Mouse (Mus musculus) gastrocnemius, adult 8-10 months (tissue): ENCODE measurements at regions not wholly inside any gene's neighbourhood (a gene's known extent, or its start where the extent isn't known, plus 50 kb on each side); places are given as distances from the start of the nearest gene placed in this dataset.
"Not testable (repeated sequence)": the region's sequence is repeated elsewhere in the genome, so short reads cannot be mapped to it uniquely, and the experiment has no call there.

Experiments
- DNase-seq, 2 experiments: peaks; one replicate each; pipeline ENCODE4 v3.0.0; 2022; ENCODE audit warnings: low spot score in 2 of 2

DNA sequence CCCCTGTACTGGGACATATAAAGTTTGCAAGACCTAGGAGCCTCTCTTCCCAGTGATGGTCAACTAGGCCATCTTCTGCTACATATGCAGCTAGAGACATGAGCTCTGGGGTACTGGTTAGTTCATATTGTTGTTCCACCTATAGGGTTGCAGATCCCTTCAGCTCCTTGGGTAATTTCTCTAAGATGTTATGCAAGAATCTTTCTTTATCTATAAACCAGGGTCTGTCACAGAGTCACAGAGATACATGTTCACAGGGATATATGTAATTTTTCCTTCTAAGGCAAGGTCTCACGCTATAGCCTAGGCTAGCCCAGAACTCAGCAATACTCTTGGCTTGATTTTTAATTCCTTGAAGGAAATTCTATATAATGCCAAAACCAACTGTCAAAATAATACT, 56.9 kb downstream of the Zfp36l1 start:
- DNase-seq, result not testable (repeated sequence)

DNA sequence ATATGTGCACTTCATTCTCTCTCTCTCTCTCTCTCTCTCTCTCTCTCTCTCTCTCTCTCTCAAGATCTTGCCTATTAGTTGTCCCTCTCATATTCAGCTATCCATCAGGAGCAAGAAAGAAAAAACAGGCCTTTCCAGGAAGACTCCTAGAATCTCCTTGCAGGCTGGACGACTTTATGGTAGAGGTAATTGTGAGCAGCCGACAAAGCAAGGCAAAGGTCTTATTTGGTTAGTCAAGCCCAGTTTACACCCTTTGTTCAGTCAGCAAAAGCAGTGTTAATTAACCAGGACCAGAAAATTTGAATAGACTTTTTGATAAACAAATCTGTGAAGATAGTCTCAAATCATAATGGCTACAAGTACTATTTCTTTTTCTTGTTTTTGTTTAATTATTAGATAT, 57.4 kb downstream of the Zfp36l1 start:
- DNase-seq, result no peak

DNA sequence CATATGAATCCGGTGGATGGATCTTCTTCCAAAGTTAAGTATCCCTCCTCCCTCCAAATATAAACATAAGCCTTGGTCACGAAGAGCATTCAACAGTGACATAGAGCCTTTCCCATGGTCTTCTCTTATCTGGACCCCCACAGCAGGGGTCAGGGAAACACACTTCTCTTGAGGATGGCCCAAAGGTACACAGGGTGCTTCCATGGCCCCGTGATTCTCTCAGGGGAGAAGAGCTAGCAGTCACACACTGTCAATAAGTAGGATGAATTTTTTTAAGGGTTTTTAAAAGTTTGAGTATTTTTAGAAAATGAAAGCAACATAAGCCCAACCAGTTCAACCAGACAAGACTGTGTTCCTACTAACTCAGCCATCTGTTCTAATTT, 58.2 kb downstream of the Zfp36l1 start:
- DNase-seq, result no peak

DNA sequence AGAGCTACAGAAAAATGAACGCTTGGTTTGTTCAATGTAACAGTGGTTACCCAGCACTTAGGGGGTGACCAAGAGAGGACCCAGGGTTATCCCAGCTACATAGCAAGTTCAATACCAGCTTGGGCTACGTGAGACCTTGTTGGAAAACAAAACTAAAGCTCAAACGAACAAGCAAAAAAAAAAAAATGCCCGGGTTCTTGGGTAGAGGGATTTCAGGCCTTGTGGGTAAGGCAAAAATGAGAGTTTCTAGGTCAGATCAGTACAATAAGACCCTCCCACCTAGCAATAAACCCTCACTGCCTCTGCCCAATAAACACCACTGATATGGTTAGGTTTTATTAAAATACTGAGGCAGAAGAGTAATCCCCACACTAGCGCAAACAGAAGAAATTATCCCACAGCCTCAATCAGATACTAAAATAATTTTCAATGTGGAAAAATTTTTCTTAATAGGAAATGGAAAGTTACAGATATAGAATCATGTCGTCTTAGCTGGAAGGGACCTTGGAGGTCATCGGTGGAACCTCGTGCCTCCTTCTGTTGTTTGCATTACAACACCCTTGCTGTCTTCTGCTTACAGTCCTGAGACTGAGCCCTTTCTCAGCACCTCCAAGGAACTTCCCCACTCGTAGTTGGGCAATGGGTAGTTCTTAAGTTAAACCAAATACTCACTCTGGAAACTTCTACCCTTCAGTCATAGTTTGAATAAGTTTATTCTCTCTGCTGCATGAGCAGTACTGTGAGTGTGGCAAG, 58.7 kb downstream of the Zfp36l1 start:
- DNase-seq, result no peak

DNA sequence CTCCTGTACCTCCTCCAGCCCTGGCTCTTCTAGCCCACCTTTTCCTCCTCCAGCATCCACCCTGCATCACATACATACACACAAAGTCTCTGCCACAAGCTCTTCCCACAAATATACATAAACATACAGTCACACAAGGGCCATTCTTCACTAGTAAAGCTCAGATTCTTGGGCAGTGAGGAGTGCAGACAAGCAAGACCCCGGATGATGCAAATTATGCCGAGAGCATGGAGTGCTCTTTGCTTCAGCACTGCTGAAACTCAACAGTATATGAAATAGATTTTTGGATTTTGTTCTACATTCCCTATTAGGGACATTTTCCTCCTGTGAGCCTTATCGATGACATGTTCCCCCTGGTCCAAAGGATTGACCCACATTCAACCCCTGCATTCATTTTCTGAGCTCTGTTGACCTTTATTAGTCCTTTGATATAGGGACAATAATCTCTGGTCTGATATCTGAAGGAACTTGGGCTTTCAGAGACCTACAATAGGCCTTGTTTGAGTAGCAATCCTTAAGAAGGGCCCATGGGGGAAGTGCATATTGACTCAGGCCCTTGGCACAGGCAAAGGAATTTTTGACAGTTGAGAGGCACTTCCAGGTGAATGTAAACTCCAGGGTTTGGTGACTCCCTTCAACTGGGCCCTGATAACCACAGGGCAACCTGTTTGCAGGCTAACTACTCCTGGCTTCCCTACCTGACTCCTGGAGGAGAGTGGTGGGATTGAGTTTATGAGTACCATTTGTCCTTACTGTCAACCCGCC, 64.4 kb downstream of the Zfp36l1 start:
- no peak for DNase-seq

DNA sequence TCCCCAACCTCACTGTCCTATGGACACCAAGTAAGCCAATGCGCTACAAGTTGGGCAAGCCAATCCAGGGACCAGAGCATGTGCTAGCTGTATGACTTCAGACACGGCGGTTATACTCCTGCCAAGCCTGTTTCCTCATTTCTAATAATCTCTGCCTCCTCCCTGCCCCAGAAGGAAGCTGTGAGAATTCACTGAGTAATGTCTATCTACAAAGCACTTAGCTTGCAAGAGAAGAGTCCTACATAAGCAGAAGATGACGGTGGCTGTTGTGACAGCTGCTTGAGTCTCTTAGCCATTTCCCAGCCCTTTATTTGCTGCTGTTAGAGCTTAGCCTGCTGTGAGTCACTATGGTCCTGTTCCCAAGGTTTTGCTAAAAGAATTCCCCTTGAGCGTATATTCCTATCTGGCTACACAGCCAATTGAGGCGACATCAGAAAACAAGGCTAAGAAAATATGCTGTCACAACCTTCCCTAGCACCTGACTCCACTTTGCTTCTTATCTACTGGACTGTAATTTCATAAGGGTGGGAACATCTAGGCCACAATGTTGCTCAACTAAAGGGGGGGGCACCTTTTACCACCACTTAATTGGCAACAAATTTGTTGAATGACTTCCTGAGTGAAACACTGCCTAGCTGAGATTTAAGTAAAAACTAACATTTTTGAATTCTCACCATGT, 66.0 kb downstream of the Zfp36l1 start:
- DNase-seq, result no peak

GRCm38 (mm10) chr12:80041510-80042324, 71.1 kb downstream of the Zfp36l1 start:
- DNase-seq, result peak in 1 of 2 experiments; percentile 43

DNA sequence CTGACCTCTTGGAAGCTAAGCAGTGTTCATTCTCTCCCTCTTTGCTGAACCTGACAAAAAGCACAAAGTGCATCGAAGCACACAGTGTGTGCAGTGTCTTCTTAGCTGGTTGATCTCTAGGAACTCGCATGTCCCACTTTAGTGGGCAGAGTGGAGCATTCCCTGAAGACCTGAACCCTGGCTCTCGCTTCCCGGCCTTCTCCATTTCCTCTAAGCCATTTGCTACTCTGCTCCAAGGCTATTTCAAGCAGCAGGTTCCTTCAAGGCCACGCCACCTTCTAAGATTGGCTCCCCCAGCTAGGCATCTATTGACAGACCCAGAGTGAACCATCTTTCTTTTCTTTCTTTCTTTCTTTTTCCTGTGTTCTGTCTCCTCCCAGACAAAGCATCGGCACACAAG, 71.8 kb downstream of the Zfp36l1 start:
- DNase-seq, result peak in 1 of 2 experiments; percentile 26

GRCm38 (mm10) chr12:80040233-80040632, 72.6 kb downstream of the Zfp36l1 start:
- no peak for DNase-seq

GRCm38 (mm10) chr12:80039150-80039549, 73.7 kb downstream of the Zfp36l1 start:
- no peak for DNase-seq

DNA sequence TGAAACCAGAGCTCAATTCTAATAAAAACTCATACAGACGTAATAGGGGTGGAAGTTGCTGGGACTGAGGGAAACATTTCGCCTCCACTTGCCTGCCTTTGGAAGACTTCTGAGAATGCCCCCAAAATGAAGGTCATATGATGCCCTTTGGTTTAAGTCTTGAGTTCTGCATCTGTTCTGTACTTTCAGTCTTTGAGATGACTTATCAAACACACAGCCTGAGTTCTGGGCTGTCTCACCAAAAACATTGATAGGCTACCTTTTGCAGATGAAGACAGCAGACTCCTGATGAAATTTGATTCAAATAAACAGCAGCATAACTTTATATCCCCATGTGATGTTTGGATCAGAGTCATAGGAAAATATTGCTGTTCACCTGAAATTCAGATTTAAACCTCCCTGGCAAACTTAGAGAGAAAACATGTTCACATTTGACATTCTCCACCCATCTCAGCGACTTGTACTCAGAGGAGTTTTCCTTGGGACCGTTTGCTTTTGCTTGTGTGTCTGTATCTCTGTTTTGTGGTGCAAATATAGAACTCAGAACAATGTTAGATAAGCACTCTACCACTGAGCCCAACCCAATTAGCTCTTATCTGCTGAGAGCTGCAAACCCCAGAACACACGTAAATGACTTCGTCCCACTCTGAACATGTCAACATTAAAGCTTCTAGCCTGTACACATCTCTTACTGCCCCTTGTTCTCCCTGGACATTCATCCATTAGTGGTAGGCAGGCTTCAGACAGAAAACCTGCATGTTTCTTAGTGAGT, 77.1 kb downstream of the Zfp36l1 start:
- no peak for DNase-seq

- DNase-seq, result peak in 1 of 2 experiments; percentile 26
These were observed 77.8 kb downstream of the Zfp36l1 start for GRCm38 (mm10) chr12:80034963-80035411.

DNA sequence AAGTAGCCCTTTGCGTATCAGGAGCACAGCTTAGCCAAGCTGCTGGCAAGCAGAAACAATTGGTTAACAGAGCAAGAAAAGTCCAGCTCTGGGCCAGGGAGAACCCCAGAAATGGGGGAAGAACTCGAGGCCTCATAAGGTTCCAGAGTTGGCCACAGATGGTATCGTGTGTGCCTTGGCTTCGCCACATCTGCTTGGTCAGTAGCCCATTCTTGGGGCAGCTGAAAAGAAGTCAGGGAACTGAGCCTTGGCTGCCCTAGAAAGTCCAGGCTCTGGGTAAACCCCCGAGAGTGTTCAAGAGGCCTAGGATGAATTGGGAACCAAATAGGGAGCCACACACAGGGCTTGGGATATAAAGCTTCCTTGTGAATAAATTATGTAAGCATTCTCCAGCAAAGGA, 78.7 kb downstream of the Zfp36l1 start:
- no peak for DNase-seq

DNA sequence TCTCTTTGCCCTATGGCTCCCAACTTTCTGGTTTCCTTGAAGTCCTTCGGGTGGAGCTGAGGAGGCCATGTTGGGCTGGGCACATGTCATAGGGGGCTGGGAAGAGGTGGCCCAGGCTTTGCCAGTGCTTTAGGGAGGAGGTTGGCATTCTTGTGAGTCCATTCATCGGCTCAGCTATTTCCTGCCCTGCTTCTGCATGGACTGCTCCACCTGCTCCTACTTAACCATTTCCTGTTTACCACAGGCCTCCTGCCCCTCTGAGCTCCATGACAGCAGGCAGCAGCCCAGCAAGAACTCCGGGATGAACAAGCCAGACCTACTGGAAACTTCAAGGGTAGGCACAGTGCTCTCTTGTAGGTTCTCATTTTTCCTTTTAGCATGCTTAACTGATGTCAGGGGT, 80.3 kb downstream of the Zfp36l1 start:
- DNase-seq, result no peak

DNA sequence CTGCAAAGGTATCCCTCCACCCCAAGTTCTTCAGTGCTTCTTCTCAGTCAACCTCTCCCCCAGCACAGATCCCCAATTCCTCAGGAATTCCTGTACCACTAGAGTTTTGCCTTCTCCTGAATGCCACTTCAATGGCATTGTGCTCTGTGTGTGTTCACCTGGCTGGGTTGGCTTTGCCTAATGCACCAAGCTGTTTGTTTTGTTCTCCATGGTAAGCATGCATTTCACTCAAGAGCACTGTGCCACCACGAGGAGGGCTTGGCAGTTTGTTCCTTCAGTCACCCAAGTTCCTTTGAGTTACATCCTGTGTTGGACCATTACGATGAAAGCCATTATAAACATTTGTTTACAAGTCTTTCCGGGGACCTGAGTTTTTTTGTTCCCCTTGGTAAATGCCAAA, 84.5 kb downstream of the Zfp36l1 start:
- no peak for DNase-seq

- no peak for DNase-seq
These were observed 89.4 kb downstream of the Zfp36l1 start for GRCm38 (mm10) chr12:80023107-80024078.

DNA sequence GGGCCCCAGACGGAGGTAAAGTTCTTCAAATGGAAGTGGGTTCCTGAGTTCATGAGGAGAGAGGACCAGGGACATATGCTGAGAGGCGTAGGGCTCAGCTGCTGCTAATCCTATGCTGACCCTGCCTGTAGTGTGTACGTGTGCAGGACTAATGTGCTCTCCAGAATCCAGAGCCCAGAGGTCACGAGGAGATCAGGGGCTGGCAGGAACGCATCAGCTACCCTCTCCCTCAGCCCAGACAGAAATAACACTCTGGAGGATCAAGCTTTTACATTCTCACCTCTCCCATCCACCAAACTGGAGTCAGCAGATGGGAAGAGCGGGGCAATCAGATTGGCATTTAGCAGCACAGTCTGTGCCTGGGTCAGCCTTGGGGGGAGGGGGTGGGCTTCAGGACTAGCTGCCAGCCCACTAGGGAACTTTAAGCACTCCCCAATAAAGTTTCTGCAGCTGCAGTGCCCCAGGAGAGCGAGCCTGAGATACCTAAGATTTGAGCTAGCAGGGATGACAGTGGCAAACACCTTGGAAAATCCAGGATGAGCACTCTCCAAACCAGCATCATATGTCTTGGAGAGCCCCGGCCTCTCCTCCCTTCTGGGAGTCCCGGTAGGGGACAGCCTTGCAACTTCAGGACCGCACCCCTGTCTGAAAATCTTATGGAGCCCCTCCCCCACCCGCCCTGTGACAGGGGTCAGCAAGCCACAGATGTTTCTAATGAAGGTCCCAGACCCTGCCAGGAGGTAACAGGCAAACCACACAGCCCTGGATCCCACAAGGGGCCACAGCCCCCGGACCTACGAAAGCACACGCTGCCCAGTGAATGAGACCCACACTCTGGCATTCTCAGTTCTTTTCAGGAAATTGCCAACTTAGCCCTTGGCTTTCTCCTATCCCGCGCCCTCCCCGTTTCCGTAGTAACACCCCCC, 90.4 kb downstream of the Zfp36l1 start:
- no peak for DNase-seq

DNA sequence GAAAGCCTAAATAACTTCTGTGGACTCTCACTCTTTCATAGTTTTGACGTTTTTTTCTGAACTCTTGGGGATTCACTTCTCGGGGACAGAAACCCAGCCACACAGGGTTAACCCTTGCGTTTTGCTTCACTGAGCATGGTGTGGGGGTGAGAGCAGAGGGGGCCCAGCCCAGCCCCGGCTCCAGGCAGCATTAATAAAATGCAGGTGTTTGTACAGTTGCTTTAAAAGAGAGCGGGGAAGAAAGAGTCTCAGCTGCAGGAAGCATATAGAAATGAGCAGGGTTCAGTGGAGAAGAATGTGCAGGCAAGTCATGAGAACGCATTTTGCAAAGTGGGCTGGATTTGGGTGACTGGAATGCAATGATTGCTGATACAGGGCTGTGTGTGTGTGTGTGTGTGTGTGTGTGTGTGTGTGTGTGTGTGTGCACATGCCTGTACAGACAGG, 91.8 kb downstream of the Zfp36l1 start:
- no peak for DNase-seq
